ENCODE assay signal across 26 mouse cellular contexts in genomic region chr4:41775840-41776239, GRCm38 (mm10). TPM values are rescaled to one million over a fixed set of nuclear protein-coding genes. Genes with fewer than 3 reads are reported as not detected.
"Had no signal": no experiment of that assay in that cellular context is flagged by ENCODE, and none has a peak within 500 bp of the region (broad histone marks: within the 10 kb centered on the region; RNA-seq: fewer than 3 reads in every experiment).

No protein-coding gene starts in this region.

RNA-seq across cellular contexts. Expression of gene Arid3c, which starts 44.9 kb away (rescaled TPM):
- total RNA-seq: heart, postnatal 10 days; heart, postnatal 14 days; heart, postnatal 25 days; heart, postnatal 36 days; heart, postnatal 4 days; hematopoietic stem cell, adult 5-6 weeks; layer of hippocampus, adult 18-20 months; layer of hippocampus, adult 2 months; layer of hippocampus, adult 8-10 months; layer of hippocampus, postnatal 10 days; layer of hippocampus, postnatal 14 days; layer of hippocampus, postnatal 25 days; layer of hippocampus, postnatal 36 days had no signal
- polyA plus RNA-seq: heart, embryonic 12.5 days; heart, embryonic 13.5 days; heart, embryonic 14.5 days; heart, embryonic 15.5 days; heart, embryonic 16.5 days; heart, postnatal 0 days; inflammation-experienced regulatory T-cells, adult 6 months; intestine, embryonic 14.5 days; intestine, embryonic 15.5 days; intestine, embryonic 16.5 days; intestine, postnatal 0 days; kidney, adult 2 months; kidney, embryonic 16.5 days had no signal
